Mouse (Mus musculus): ENCODE data around the gene Afm. TPM values are rescaled to one million over a fixed set of nuclear protein-coding genes. Genes with fewer than 3 reads are reported as not detected.

Afm gene
- total RNA-seq, 2 experiments from 2014 or later, result not detected

DNA sequence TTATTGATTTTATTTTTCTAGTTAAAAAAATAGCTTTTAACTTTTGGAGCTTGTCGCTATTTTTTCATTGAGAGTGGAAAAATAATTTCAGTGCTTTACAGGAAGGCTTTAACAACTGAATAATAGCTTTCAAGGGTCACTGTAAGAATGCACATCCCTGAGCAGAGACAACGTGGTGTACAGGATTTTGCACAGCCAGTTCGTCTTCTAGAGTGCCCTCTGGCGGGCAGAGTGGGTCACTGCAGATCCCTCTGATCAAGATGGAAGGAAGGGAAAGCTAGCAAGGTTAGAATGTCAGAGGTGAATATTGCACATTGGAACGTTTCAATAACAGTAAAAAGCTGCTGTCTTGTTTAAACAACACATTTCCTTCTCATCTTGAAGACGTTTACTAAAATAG, 18.0 kb upstream of the Afm start:
- intact Hi-C loops (cut with DNase I), result loop anchor here (2.0 kb wide), 1 partner anchor 298 kb away; no protein-coding TSS in a partner anchor
- Histone ChIP-seq H3K4me3 (no peak overlapping the region), H3K27ac (no peak overlapping the region)
- DNase-seq, result peak; percentile 68
- peak; percentile 96 for TF ChIP-seq CTCF (IDR thresholded peaks at IDR 0.05)

DNA sequence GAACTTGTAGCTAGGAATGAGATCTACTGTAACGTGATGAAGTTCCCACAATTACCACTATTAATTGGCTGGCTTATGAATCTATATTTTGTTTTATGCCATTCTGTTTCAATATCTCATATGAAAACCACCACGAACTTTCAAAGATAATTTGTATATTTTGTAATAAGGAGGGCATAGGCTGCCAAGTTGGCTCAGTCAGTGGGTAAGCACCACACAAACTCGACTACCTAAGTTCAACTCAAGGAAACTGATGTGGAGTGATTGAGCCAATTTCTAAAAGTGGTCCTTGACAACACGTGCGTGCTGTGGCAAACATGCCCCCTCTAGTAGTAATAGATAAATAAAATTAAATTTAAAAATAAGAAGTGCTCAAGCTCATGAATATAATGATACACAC, 17.0 kb upstream of the Afm start:
- TF ChIP-seq CTCF (IDR thresholded peaks at IDR 0.05), result no peak
- intact Hi-C loops (cut with DNase I), result loop anchor here (2.0 kb wide), 1 partner anchor 299 kb away; no protein-coding TSS in a partner anchor
- no peak for DNase-seq

DNA sequence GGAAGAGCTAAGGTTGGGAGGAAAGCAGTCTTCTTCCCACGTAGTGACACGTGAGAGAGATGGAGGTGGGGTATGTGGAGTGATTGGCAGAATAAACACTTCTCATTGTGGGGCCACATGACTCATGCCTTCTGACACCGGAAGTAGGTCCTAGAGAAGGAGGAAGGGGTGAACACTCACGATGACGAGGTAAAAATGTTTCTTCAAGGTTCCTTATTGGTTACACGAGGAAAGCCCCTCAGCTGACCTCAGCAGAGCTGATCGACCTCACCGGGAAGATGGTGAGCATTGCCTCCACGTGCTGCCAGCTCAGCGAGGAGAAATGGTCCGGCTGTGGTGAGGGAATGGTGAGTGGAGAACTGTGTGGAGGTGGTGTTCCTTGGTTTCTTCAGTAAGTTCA, 14.0 kb upstream of the Afm start:
- Histone ChIP-seq H3K4me3 (no peak overlapping the region), H3K27ac (no peak overlapping the region)
- DNase-seq, result no peak
- intact Hi-C loops (cut with DNase I), result no loop called here
- no peak for TF ChIP-seq CTCF (IDR thresholded peaks at IDR 0.05)

More for the DNA sequence above, 17.0 kb upstream of the Afm start:
- Histone ChIP-seq H3K4me3 (no peak overlapping the region), H3K27ac (no peak overlapping the region)

DNA sequence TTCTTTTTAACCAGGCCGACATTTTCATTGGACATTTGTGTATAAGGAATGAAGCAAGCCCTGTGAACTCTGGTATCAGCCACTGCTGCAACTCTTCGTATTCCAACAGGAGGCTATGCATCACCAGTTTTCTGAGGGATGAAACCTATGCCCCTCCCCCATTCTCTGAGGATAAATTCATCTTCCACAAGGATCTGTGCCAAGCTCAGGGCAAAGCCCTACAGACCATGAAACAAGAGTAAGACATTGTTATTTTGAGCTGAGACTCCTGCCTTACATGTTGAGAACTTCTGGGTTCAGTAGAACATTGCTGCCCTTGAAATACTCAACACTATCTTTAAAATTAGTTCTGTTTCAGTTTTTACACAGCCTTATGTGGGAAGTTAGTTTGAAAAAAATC, 12.2 kb upstream of the Afm start:
- Histone ChIP-seq H3K27ac (no peak overlapping the region), H3K4me3 (no peak overlapping the region)
- no peak for TF ChIP-seq CTCF (IDR thresholded peaks at IDR 0.05)
- intact Hi-C loops (cut with DNase I), result no loop called here
- no peak for DNase-seq

DNA sequence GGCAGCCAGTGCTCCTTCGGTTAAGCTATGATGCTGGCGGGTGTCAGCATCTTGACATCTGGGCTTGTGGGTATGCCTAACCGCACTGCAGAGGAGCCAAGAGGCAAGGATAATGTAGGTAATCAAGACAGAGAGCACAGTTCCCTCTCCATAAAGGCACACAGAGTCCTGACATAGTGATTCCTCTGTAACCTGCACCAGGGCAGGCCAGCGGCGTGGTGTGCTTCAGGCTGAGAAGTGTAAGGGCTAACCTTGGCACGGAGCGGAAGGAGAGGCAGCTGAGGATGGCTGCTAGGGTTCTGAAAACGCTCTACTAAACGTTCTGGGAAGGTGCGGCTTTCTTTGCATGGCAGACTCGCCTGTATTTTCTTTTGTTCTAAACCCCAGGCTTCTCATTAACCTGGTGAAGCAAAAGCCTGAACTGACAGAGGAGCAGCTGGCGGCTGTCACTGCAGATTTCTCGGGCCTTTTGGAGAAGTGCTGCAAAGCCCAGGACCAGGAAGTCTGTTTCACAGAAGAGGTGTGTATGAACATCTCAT, 11.3 kb upstream of the Afm start:
- DNase-seq, result no peak
- intact Hi-C loops (cut with DNase I), result no loop called here
- no peak for TF ChIP-seq CTCF (IDR thresholded peaks at IDR 0.05)
- H3K4me3 ChIP-seq, result no peak overlapping the region
- H3K27ac ChIP-seq, result no peak overlapping the region

DNA sequence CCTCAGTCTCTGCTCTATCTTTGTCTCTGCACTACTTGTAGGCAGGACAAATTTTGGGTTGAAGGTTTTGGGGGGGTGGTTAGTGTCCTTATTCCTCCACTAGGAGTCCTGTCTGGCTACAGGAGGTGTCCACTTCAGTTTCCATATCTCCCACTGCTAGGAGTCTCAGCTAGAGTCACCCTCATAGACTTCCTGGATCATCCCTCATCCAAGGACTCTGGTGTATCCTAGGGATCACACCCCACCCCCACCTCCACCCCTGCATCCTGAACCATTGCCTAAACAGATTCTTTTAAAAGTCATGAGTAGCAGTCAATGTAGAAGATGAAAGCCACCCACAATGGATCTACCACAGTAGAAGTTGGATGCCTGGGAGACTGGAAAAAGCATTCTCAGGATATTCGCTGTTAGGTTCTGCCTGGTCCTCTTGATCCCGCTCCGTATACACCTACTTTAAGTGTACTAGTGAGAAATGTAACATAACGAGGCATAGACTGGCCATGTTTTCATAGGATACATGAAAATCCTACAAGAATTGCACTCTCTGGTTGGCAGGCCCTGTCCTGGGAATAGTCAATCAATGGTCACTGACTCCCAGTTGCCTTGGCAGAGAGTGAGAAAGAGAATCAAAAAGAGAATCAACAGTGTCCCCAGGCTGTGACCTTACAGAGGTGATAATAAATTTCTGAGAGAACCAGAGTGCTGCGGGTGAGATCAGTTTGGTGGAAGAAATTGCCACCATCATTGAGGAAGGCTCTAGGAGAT, 8.7 kb upstream of the Afm start:
- TF ChIP-seq CTCF (IDR thresholded peaks at IDR 0.05), result no peak
- intact Hi-C loops (cut with DNase I), result no loop called here
- H3K4me3 ChIP-seq, result no peak overlapping the region

DNA sequence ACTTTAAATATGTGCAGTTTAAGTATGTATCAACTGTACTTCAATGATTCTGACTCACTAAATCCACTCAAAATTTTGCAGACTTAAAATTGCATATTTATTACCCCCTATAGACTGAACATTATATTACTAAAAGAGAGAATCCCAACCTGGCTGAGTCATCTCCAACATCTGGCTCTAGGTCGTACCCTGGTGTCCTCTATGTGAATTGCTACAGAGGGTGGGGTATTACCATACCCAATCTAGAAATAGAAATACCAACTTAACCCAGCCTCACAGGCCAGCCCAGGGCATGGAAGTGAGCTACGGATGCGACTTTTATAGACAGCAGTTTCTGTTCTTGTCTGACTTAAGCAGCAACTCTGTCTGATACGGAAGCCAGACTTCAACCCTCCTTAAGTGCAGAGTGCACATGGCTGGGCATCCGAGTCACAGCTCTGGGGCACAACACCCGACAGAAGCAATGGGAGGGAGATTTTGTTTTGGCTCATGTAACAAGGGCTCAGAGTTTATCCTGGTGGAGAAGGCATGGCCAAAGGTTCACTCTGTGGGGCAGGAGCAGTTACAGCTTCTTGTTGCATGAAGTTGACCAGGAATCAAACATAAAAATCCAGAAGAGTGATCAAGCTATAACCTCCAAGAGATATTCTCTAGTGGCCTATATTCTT, 6.3 kb upstream of the Afm start:
- Histone ChIP-seq H3K4me3 (no peak overlapping the region), H3K27ac (no peak overlapping the region)
- DNase-seq, result no peak
- no peak for TF ChIP-seq CTCF (IDR thresholded peaks at IDR 0.05)
- intact Hi-C loops (cut with DNase I), result no loop called here

More for the DNA sequence above, 8.7 kb upstream of the Afm start:
- H3K27ac ChIP-seq, result no peak overlapping the region
- no peak for DNase-seq

DNA sequence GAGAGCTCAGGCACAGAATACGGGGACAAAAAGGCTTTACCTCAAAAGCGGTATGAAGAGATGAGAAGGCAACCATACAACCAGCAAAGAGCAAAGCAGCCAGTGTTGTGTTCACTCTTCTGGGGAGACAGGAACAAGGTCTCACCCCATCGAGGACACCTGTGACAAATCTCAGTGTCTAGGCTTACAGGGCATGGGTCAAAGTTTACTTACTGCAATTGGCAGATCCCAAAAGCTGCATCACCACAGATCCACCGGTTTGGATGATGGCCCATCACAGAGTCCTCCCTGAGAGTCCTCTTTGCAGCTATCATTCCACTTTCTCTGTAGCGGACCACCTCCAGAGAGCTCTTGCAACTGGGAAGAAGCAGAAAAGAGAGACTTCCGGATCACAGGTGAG, 3.2 kb upstream of the Afm start:
- intact Hi-C loops (cut with DNase I), result no loop called here
- Histone ChIP-seq H3K4me3 (no peak overlapping the region), H3K27ac (no peak overlapping the region)
- no peak for DNase-seq
- no peak for TF ChIP-seq CTCF (IDR thresholded peaks at IDR 0.05)

DNA sequence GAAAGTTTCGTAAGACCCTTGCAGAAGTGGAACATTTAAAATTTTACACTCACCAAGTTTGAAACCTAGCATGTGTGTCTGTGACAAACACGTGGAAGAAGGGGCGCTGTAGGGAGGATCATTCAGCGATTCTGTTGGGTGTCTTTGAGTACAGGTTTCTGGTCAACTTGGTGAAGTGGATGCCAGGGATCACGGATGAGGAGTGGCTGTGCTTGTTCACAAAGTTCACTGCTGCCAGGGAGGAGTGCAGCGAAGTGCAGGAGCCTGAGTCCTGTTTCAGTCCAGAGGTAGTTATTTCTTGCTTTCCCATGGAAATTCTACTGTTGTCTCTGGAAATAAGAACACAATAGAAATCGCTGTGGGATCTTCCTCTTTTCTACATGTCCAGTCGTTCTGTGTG, 32.5 kb downstream of the Afm start:
- Histone ChIP-seq H3K27ac (no peak overlapping the region), H3K4me3 (no peak overlapping the region)
- DNase-seq, result no peak
- intact Hi-C loops (cut with DNase I), result no loop called here
- TF ChIP-seq CTCF (IDR thresholded peaks at IDR 0.05), result no peak

DNA sequence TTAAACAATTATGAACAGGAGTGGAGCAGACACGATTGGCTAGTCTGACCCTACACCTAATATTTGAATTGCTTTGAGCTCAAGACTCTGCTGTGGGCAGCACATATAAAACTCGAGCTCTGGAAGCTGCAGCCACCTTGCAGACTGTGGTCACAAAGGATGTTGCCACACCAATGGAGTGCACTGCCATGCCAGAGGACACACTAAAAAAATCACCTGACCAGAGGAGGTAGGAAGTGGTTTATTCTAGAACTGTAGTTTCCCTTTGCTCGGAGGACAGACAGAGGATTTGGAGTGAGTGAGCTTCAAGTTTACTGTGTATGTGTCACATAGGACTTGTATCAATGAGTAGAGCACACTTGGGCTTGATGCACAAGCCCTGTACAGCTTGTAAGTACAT, 37.3 kb downstream of the Afm start:
- TF ChIP-seq CTCF (IDR thresholded peaks at IDR 0.05), result no peak
- no peak for DNase-seq
- H3K4me3 ChIP-seq, result no peak overlapping the region
- intact Hi-C loops (cut with DNase I), result no loop called here
- H3K27ac ChIP-seq, result no peak overlapping the region

DNA sequence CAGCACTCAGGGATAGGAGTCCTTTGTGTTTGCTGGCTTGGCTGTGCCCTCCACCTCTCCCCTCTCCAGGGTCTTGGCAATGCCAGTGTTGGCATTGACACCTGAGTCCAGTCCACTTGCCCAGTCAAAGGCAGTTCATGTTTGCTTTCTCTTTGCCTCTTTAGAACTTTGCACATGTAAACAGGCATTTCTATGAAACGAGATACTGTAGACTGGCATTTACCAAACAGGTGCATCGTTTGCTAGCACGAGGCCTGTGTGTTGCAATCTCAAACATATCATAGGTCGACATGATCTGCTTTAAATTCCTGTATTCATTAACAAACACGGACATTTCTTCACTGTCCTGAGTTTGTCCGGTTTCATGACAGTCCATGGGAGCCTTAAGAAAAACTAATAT, 42.0 kb downstream of the Afm start, which contains the start of gene 5830473C10Rik:
Gene 5830473C10Rik (plus strand): TSS at position 365 of the 400 bp plus-strand sequence.
- H3K27ac ChIP-seq, result no peak within 1 kb of the TSS
- H3K4me3 ChIP-seq, result no peak within 1 kb of the TSS
- no peak for TF ChIP-seq CTCF (IDR thresholded peaks at IDR 0.05)
- intact Hi-C loops (cut with DNase I), result no loop called here
- DNase-seq, result no peak

DNA sequence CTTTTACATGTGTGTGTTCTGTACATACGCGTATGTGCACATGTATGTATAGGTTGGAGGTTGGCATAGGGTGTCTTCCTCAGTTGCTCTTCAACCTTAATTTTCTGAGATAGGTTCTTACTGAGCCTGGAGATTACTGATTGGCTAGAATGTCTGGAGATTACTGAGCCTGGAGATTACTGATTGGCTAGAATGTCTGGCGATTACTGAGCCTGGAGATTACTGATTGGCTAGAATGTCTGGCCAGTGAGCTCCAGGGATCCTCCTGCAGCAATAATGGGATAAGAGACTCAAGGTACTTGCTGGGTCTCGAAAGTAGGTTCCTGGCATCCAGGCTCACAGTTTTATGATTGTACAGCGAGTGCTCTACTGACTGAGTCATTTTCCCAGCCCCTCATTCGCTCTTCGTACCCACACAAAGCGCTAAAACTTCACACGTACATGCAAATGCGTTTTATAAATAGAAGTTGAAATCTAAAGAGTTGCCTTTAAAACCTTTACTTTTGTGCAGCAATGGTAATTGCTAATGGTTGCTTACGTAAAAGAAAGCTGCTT, 43.1 kb downstream of the Afm start:
- intact Hi-C loops (cut with DNase I), result no loop called here
- no peak overlapping the region for H3K4me3 ChIP-seq
- H3K27ac ChIP-seq, result no peak overlapping the region
- no peak for DNase-seq
- TF ChIP-seq CTCF (IDR thresholded peaks at IDR 0.05), result no peak

DNA sequence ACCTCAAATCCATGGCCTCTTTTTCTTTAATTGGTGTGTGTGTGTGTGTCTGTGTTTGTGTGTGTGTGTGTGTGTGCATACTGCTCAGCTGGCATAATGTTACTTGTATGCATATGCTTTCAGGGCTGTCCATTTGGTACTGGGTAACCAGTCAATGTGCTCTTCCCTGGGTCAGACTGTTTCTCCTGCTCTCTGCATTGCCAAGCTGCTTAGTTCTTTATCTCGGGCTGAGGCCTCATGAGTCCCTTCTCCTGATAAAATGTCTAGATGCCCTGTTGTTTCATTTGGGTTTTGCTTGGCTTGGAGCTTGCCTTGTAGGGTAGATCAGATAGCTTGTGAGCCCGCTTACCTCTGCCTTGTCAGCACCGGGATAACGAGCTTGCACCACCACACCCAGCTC, 44.1 kb downstream of the Afm start:
- TF ChIP-seq CTCF (IDR thresholded peaks at IDR 0.05), result no peak
- H3K27ac ChIP-seq, result no peak overlapping the region
- intact Hi-C loops (cut with DNase I), result no loop called here
- H3K4me3 ChIP-seq, result no peak overlapping the region
- DNase-seq, result no peak

Data from gastrocnemius, adult 2 months (tissue).